Mouse (Mus musculus) left cerebral cortex, adult 11 months (tissue): Measurements from ENCODE around the gene Speer4d.
"Not testable (repeated sequence)": the region's sequence is repeated elsewhere in the genome, so short reads cannot be mapped to it uniquely, and the experiment has no call there.

Experiments used
- DNase-seq: peaks from one replicate; pipeline ENCODE4 v3.0.0; 2022; ENCODE audit warnings: low spot score

The Speer4d gene

DNA sequence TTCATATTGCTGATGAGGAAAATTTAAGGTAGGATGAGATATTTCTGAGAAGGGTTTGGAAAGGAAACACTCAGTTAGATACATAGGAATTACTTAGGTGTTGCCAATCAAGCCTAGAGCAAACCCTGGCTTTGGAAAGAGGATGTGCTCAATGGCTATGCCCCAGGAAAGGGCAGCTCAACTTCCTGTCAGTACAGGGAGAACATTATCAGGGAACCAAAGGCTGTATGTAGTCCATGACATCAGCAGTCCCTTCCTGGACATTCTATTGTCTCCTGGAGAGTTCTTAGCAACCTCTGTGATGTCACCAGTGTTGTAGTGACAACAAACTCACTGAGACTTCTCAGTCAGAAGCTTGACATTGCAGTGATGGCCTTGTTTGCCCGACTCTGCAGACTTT is at the start of gene Speer4d:
TSS of gene Speer4d (plus strand) at position 301 of the 400 bp plus-strand sequence.
- DNase-seq: not testable (repeated sequence)

DNA sequence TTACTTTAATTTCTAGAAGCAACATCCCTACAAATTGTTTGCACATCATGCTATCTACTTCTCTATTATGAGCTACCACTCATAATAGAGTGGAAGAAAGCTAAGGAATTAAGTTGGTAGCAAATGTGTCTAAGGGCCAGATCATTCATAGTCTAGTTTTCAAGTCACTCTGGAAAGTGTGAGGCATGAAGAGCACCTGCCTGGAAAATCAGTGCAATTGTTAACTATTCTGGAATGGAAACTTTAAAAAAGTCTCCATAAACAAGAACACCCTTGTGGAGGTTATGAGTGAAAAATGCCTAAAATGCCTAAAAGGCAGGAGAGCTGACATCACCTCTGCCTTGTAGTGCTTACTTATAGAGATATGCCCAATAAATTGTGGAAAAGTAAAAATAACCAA is 45.1 kb upstream of the Speer4d start:
- not testable (repeated sequence) for DNase-seq

GRCm38 (mm10) chr5:15577033-15577432 is 41.8 kb upstream of the Speer4d start, which contains the start of gene Gm21083:
TSS of gene Gm21083 (plus strand) at chr5:15577333.
- not testable (repeated sequence) for DNase-seq

DNA sequence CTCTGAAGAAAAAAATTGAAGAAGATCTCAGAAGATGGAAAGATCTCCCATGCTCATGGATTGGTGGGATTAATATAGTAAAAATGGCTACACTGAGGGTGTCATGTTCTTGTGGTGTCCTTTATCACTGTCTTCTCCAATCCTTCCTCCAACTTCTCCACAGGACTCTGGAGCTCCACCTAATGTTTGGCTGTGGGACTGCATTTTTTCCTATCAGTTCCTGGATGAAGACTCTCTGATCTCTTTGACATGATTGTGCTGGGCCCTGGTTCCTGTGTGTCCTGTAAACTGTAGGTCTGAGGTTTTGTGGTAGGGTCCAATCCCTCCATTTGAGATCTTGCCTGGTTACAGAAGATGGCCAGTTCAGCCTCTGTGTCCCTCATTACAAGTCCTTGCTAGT is 32.5 kb upstream of the Speer4d start:
- not testable (repeated sequence) for DNase-seq

DNA sequence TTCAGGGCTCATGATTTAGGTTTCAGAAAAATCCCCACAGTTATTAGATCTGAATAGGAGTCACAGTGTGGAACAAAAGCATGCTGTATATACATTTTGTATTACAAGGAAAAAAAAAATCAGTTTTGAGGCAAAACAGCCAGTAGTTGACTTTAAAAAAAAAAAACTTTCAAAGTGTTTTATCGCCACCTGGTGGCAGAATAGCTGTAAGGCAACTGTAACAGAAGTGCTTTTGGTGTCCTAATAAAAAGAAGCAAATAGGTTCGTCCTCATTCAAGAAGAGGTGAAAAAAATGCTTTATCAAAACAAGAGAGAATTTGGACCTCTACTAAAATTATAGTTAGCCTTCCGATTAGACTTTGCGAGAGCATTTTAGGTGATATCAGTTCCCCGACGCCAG is 30.6 kb upstream of the Speer4d start:
- not testable (repeated sequence) for DNase-seq

- DNase-seq: not testable (repeated sequence)
These were observed 28.2 kb upstream of the Speer4d start for GRCm38 (mm10) chr5:15590635-15591034.

DNA sequence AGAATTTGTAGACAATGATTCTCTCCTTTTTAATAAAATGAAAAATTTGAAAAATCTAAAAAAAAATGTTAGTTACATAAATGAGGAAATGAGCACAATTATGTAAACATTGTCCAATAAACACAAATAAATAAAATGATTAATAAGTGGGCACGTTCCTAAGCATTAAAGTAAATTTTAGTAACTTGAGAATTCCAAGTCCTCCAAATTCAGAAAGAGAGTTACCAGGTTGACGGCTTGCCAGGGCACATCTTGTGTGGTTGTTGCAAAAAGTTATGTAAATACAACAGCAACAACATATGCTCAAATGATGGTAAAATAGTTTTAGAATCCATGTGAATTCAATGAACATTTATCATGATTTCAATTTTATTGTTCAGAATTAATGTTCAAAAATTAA is 27.3 kb upstream of the Speer4d start:
- not testable (repeated sequence) for DNase-seq

GRCm38 (mm10) chr5:15598831-15599230 is 20.0 kb upstream of the Speer4d start:
- not testable (repeated sequence) for DNase-seq

DNA sequence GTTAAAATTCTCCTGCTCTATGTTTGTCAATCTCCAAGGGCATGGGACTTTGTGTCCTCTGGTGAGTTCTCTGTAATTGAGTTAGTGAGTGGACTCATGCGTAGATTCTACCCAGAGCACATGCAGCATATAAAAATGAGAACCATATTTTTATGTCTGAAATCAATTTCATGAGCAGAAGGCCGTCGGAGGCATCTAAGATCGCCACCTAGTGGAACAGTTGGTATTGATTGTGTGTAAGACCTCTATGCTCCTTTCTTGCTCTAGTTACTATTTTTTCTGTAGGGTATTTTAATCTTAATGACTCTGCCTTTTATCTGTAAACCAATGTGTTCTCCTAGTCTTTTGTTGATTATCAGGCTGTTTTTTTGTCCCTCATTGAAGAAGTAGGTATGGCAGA is 18.5 kb upstream of the Speer4d start:
- not testable (repeated sequence) for DNase-seq

DNA sequence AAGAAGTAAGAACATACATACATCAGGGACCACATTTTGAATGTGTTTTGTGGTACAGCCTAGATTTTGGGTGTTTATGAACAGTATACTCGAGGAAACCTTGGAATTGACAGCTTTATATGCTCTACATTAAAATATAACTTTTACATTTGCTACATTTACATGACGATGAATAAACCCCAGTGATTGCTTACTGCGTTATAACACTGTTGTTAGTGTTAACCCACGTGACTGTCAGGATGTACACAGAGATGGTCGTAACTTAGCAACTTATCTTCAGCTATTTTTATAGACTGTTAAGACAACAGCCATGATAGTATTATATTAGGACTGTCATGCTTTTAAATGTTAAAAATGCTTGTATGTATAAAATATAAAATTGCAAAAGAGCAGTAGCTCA is 17.4 kb upstream of the Speer4d start:
- not testable (repeated sequence) for DNase-seq

- not testable (repeated sequence) for DNase-seq
These were observed 16.9 kb upstream of the Speer4d start for GRCm38 (mm10) chr5:15601960-15602359.

DNA sequence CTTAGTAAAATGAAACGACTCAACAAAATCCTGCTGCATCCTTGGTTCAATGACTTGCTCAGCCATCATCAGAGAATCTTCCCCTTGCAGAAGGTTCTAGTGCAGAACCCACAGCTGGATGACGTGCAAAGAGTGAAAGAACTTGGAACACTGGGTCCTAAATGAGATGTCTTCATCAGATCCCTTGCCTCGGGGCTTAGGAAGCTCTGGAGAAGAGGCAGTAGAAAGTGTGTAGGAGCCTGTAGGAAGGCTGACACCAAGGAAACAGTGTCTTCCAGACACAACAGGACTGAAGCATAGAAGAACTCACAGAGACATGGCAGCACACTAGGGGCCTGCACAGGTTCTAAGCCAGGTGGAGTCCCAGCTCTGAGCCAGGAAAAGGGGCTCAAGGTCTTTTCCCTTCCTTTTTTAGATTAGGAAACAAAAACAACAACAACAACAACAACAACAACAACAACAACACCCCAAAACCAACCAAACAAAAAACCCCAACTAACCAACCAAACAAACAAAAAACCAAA is 16.4 kb upstream of the Speer4d start:
- DNase-seq: not testable (repeated sequence)

DNA sequence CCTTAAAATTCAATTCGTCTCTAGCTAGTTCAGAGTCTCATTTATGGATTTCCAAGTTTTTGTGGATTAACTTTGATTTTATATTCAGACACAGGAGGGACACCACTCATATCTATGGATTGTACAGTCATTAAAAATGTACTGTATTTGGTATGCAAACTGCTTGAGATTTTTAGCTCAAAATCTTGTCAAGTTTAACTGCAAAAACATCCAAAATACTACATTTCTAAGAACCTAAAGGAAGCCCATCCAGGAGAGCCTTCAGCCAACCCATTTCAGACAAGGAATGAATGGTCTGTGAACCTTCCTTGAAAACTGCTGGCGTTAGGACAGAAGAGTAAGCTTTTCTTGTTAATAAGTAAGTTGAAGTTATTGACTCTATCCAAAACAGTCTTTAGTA is 15.9 kb upstream of the Speer4d start:
- not testable (repeated sequence) for DNase-seq

- DNase-seq: not testable (repeated sequence)
These were observed 15.3 kb upstream of the Speer4d start for GRCm38 (mm10) chr5:15603585-15603984.

DNA sequence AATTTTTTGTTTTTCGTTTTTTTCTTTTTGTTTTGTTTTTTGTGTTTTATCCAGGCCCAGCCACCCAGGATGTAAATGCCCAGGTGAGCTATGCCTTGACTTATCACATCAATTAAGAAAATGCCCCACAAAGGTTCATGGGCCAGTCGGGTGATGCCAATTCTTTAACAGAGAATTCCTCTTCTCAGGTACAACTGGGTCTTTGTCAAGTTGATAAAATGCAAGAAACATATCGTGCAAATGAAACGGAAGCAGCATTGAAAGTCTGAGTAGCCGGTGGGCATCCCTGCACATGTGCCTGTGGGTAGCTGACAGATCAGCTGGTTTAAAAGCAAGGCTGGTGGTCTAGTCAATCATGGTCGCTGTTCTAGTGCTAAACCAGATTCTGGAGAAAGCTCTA is 12.2 kb upstream of the Speer4d start:
- not testable (repeated sequence) for DNase-seq

DNA sequence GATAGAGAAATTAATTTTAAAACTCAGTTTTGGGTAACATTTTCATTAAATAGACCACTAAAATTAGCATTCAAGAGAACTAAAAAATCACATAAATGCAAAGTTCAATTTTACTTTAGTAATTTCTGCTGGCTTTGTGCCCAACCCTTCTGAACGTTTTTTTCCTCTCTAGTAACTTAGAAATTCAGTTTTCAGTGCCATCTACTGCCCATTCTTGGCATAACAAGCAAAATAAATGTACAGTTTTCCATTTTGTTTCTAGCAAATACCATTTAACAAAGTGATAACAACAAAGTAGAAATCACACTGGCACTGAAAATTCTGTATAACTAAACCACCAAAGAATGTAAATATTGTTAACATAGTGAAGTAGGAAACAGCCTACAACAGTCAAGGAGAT is 8.2 kb upstream of the Speer4d start:
- not testable (repeated sequence) for DNase-seq

DNA sequence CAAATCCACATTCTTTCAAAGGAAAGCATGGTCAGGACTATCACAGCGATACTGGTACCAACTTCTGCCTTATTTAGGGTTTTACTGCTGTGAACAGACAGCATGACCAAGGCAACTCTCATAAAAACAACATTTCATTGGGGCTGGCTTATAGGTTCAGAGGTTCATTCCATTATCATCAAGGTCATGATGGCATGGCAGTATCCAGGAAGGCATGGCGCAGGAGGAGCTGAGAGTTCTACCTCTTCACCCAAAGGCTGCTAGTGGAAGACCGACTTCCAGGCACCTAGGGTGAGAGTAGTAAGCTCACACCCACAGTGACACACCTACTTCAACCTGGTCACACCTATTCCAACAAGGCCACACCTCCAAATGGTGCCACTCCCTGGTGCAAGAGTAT is 2.7 kb upstream of the Speer4d start:
- not testable (repeated sequence) for DNase-seq

- DNase-seq: not testable (repeated sequence)
These were observed 9.3 kb downstream of the Speer4d start for GRCm38 (mm10) chr5:15628136-15628535.

DNA sequence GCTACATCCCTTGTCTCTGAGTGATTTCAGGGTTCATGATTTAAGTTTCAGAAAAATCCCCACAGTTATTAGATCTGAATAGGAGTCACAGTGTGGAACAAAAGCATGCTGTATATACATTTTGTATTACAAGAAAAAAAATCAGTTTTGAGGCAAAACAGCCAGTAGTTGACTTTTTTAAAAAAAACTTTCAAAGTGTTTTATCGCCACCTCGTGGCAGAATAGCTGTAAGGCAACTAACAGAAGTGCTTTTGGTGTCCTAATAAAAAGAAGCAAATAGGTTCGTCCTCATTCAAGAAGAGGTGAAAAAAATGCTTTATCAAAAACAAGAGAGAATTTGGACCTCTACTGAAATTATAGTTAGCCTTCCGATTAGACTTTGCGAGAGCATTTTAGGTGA is 11.2 kb downstream of the Speer4d start:
- not testable (repeated sequence) for DNase-seq

- not testable (repeated sequence) for DNase-seq
These were observed 18.8 kb downstream of the Speer4d start for GRCm38 (mm10) chr5:15637637-15638036.

DNA sequence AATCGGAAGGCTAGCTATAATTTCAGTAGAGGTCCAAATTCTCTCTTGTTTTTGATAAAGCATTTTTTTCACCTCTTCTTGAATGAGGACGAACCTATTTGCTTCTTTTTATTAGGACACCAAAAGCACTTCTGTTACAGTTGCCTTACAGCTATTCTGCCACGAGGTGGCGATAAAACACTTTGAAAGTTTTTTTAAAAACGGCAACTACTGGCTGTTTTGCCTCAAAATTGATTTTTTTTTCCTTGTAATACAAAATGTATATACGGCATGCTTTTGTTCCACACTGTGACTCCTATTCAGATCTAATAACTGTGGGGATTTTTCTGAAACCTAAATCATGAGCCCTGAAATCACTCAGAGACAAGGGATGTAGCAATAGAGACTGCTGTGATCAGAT is 26.8 kb downstream of the Speer4d start:
- DNase-seq: not testable (repeated sequence)

DNA sequence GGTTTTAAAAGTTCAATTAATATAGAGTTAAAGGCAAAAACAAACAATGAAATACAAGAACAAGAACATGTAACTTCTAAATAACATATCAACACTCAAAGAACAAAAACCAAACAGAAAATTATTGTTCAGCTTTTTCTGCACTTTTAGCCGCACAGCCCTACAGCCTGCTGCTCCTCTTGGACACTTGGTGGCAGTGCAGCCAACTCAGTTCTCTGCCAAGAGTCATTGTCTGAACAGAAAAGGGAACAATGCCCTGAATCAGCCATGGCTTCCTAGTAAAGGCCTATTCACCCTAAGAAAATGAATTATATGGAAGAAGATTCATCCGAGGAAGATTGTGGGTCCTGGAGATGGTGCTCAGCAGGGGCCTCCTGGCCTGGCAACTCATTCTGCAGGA is 33.5 kb downstream of the Speer4d start:
- DNase-seq: not testable (repeated sequence)

GRCm38 (mm10) chr5:15656959-15657358 is 38.1 kb downstream of the Speer4d start, which contains the start of gene 4930572O03Rik:
TSS of gene 4930572O03Rik (minus strand) at chr5:15657059.
- DNase-seq: not testable (repeated sequence)

- DNase-seq: not testable (repeated sequence)
These were observed 45.0 kb downstream of the Speer4d start for GRCm38 (mm10) chr5:15663847-15664246.
